Mouse (Mus musculus) activated CD4-positive, CD25-positive, alpha-beta regulatory T cell, adult 4 months (primary cell): Measurements from ENCODE around the gene Hist4h4. TPM values are rescaled to one million over a fixed set of nuclear protein-coding genes. Genes with fewer than 3 reads are reported as not detected.
A peak's percentile ranks its signal among the peaks of the same experiment; 100 is the strongest.

Experiments
- ATAC-seq: one replicate; pipeline ENCODE4 v1.8.0; 2017
- polyA plus RNA-seq, 2 experiments: library from polyadenylated mRNA; unstranded; fragments of 100-300 nt; shearing (Covaris generic); gene quantifications; one replicate each; pipeline ENCODE4 v1.2.1; 2017

The Hist4h4 gene
- 1 to 10 TPM in 1 of 2 experiments, under 1 TPM in 1; 0.96 to 1.2 TPM for polyA plus RNA-seq

DNA sequence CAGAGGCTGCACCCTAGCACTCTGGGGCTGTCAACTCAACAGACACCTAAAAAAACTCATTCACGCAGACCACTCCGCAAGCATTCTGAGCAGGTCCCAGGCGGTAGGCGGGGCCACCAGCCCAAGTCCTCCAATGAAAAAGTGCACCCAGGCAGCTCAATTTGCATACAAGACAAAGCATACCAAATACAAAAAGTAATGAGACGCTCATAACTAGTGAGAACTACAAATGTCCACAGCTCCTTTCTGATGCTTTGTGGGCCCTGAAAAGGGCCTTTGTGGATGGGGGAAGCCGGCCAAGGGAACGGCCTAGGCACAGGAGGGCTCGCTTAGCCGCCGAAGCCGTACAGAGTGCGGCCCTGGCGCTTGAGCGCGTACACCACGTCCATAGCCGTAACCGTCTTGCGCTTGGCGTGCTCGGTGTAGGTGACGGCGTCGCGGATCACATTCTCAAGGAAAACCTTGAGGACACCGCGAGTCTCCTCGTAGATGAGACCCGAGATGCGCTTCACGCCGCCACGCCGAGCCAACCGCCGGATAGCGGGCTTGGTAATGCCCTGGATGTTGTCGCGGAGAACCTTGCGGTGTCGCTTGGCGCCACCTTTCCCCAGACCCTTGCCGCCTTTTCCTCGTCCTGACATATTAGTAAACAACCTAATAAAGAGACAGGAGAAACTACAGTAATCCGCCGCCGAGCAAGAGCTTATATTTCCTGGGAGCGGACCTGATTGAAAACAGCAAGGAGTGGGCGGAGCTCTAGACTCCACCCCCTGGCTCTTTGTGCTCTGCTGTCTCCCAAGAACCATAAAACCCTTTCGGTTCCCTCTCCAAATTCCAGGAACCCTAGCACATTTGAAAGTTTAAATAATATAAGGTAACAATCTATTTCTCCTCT, at the start of gene Hist4h4:
Gene Hist4h4, minus strand, starts transcription at position 677 of the 895 bp plus-strand sequence.
- ATAC-seq: peak; percentile 61

DNA sequence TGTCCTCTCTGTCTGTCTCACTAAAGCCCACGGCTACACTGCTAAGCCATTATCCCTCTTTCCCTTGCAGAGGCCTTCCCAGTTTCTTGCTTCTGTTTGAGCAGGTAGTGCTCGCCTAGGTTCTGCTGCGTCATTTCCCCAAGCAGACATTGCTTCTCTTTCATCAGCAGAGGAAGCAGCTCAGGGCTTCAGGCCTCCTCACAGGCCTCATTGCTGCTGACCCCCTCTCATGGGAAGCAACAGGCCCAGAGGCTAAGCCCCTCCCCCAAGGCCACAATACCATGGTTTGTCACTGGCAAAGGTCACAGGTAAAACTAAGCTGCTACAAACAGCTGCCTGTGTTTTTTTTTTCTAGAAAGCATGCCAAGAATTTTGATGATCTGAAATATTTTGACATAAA, 48.5 kb upstream of the Hist4h4 start:
- ATAC-seq: no peak

DNA sequence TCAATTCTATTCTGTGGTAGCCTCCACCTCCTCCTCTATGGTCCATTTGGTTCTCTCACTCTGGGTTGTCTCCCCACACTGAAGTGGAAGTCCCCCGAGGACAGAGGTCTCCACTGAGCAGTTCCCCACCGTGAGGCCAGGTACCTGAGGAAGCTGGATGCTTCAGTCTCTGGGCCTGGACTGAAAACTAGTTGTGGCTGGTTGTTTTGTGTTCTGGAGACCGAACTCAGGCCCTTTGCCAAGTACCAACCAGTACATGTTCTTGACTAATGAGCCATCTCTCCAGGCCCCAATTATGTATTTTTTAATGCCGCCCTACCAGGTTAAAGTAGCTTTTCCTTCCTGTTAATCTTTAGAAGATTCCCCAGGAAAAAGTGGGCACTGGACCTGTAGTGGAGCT, 48.1 kb upstream of the Hist4h4 start:
- ATAC-seq: no peak

DNA sequence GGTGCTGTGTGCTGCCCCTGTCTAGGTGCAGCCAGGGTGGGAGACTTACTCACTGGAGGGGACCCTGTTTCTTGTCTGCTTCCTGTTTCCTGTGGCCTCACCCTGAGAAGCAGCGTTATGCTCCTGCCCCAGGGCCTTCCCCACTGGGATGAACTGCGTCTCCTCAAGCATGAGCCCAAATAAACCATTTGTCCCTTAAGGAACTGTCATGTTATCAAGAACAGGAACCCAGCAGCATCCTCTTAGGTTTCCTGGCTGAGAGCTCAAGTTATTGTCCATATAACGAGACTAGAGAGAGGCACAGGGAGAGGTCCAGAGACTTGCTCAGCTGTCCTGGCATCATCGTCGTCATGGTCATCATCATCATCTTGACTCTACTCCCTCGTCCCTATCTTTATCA, 46.1 kb upstream of the Hist4h4 start:
- no peak for ATAC-seq

DNA sequence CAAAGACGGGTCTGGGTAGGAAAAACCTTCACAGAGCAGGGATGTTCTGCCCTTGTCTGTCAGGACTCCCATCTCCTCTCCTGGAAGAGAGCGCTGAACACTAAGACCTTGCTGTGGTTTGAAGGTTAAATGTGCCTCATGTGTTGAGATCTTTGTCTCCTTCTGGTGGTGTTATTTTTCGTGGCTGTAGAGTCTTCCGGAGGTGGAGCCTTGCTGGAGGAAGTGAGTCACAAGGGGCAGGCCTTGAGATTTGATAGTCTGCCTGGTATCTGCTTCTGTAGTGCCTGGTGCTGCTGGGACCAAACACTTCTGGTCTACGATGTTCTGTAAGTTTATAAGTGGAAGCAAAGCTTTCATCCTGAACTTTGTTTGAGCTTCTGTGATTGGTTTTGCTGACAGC, 44.8 kb upstream of the Hist4h4 start:
- ATAC-seq: peak; percentile 48

DNA sequence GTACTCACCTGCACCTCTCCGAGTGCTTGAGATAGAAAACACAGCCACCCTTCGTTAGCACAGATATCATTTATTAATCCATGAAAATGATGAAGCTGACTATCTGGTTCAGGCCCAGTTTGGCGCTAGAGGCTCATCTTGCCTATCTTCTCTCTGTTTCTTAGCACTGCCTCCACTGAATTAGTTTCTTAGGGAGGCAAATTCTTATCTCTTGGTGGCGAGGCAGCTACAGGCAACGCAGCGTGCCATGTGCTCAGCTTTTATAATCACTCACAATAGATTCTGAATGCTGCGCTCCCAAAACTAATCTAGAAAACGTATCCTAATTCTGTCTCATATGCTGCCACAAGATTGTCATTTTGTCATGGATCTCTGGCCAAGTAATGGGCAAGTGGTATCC, 44.2 kb upstream of the Hist4h4 start:
- ATAC-seq: no peak

DNA sequence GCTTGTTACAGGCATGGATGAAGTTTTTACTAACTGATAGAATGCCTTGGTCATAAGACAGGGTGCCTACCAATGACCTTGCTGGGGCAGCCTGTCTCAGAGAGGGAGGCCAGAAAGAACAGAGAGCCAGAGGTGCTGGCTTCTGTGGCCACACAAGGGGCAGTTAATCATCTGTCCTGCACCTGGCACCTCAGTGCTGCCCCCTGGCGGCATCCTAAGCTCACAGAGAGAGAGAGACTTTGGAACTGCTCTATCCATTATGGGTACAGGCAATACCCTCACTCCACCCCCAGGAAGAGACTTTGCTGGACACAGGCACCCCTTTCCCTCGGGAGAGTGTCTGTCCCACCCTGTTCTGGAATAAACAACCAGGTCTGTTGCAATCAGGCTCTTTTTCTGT, 43.6 kb upstream of the Hist4h4 start:
- ATAC-seq: peak; percentile 46

DNA sequence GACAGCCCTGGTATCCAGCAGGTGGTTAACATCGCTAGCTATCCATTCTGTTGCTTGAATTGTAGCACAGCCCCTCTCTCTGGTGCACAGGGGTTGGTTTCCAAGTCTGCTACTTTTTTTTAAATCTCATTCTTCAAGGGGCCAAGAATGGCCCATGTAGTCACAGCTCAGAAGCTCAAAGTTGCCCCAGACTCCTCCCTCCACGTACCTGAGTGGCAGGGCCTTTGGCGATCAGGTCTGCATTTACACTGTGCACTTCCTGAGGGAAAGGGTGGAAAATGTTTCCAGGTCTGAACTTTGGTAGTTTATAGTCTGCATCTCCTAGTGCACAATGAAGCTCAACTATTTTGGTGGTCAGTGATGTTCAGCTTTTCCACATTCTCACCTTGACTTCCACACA, 43.1 kb upstream of the Hist4h4 start:
- ATAC-seq: no peak

DNA sequence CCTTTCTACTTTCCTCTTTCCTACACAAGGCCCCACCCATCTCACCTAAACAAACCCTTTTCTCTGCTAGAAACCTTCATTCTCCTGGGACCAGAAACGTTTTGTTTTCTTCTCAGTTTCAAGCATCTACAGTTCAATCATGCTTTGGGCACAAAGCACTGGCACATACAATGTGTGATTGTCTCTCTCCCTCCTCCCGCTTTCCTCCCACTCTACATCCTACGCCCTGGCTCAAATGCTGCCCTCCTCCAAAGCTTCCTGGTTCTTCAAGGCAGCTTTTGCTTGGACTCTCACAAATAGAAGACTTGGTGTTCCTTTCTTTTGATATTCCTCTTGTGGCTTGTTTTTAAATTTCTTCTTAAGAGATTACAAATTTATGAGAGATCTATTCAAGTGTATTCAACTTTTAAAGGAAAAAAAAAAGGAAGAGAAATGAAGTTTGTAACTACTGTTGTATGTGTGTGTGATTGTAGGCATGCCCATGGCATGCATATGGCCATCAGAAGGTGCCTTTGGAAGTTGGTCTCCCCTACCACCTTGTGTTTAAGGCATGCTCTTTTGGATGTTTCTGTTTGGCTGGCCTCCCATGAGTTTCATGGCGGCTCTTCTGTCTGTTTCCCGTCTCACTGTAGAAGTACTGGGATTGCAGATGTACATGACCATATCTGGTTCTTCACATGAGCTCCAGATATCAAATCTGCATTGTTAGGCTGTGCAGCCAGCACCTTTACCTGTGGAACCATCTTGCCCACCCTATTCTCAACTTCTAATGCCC, 41.7 kb upstream of the Hist4h4 start:
- ATAC-seq: no peak

DNA sequence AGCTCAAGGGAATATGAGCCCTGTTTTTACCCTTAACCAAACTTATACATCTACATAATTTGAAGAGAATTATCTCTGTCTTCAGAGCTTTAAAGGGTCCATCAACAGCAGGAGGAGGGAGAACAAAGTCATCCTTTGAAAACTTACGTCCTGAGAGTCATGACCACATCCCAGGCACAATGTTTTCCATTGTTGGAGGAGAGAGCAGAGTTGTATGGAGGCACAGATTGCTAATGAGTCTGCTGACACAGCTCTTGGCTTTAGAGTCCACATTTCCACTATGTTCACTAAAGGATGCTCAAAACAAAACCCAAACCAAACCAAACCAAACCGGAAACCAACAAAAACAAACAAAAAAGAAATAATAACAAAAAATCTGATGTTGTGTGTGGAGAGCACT, 40.7 kb upstream of the Hist4h4 start:
- ATAC-seq: no peak

DNA sequence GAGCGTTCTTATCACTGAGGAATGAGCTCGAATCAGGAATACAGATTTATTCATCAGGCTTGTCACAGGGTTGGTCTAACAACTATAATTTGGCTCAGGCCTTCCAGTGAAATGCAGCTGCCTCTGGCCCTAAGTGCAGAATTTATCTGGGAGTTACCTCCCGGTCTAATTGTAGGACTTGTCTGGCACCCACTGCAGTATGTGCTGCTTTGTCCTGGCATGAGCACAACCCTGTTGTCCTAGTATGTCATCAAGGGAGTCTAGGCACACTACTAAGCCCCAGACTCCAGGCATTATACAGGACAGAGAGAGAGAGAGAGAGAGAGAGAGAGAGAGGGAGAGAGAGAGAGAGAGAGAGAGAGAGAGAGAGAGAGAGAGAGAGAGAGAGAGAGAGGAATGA, 33.1 kb upstream of the Hist4h4 start:
- ATAC-seq: no peak

DNA sequence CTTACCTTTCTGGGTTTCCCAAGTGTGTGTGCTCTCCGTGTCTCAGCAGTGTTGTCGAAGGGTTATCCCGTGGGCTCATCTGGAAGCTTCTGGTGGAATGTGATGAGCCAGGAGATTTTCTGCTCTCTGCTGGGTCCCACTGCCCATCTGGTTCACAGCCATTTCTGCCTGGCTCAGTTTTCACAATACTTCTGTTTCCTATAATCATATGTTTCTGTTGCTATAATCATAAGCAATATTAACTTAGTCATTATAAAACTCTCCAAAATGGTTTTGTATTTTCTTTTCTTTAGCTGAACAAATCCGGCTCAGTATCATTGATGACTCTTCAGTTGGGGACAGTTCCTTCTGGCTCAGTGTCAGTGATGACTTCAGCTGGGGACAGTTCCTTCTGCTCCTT, 31.1 kb upstream of the Hist4h4 start, which contains the start of gene Smco3:
Gene Smco3, minus strand, starts transcription at position 101 of the 400 bp plus-strand sequence.
- peak; percentile 64 for ATAC-seq

DNA sequence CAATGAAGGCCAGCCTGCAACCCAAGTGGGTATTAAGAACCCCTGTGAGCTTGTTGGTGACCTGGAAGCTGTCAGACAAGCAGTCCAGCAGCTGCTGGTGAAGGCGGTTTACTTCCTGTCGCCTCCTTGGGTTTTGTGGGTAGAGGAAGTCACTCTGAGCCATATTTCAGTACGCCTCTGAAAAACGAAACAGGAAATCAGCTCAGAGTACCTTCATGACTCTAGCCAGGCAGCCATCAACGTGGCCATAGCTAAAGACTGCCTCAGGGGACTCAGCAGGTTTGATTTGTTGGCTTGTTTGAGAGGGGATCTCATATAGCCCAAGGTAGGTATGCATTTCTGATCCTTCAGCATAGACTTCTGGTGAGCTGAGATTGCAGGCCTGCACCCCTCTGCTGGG, 27.5 kb upstream of the Hist4h4 start:
- ATAC-seq: no peak

DNA sequence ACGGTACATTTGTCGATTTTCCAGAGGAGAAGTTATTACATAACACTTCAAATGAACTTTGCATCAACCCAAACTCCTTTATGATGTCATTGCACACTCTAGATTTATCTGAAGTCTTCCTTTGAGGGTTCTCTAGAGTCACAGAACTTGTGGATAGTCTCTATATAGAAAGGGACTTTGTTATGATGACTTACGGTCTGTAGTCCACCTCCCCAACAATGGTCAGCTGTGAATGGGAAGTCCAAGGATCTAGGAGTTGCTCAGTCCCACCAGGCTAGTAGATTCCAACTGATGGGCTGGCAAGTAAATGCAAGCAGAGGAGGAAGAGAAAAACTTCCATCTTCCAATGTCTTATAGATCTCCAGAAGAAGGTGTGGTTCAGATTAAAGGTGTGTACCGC, 24.5 kb upstream of the Hist4h4 start:
- ATAC-seq: no peak

DNA sequence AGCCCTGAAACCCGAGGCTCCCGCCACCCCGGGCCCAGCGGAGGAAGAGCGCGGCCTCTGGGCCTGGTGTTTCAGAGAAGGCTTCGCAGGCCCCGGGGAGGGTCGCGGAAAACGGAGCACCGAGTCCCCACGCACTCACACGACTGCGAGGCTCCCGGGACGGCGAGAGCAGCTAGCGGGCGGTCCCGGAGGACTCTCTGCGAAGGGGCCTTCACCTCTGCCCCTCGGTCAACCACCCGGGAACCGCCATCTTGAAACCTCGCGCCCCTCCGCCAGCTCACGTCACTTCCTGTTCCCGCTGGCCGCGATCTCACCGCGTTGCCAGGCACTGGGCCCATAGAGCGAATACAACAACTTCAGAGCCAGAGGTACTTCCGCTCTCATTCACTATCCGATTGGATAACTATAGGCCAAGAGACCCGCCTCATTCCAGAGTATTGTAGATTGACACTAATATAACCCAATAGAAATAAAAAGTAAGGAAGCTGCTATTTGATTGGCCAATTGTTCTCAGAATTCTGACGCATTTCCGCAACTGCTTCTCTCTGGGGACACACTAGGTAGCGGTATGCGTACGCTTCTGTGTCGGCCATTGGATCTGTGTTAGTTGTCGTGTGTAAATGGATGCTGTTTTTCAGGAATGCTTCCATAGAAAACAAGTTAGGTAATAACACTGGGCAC, 23.8 kb upstream of the Hist4h4 start, which contains the start of gene Wbp11:
Gene Wbp11, minus strand, starts transcription at position 353 of the 681 bp plus-strand sequence.
- ATAC-seq: peak; percentile 98

DNA sequence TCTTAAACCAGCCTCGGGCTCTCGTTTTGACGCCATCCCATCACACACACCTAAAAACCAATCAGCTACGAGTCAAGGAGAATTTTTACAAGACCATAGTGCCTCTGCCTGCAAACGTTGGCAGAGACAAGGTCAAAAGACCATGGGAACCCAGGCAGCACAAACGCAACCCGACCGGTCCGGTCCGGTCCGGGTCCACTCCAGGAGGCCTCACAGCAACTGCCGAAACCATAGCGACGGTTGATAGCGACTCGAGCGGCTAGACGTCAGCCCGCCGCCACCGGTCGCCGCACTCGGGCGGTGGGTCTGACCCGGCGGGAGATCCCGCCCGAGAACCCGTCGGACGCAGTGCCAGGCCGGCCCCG, 23.3 kb upstream of the Hist4h4 start, which contains the start of gene BC049715:
Gene BC049715, plus strand, starts transcription at position 111 of the 365 bp plus-strand sequence.
- no peak for ATAC-seq

DNA sequence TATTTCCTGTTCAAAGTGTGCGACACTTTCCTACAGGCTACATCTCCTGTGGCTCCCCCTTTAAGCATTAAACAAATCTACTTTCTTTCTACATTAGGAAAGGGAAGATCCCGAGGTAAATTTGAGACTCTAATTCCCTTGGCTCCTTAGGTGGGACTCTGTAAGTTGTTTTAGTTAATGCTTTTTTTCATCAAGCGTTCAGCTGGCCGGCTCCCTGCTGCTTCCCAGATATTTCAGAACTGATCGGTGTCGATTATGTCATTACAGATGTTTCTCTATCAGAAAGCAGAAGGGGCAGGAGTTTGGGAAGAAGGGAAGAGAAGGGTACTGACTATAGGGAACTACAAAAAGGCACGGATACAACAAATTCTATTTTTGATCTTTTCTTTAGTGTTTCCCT, 22.9 kb upstream of the Hist4h4 start:
- no peak for ATAC-seq

DNA sequence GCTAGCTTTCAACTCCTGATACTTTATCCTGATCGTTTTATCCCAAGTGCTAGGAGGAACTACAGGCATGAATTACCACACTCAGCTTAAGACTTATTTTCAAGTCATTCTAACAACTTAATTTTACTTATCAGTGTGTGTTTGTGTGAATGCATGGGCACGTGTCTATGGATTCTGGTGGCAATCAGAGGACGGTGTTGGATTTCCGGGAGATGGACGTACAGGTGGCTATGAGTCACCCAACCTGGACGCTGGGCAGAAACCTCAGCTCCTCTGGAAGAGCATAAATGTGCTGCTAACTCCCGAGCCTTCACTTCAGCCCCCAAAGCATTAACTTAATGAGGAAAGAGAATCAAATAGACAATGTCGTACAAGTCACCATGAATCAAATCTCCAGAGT, 20.8 kb upstream of the Hist4h4 start:
- no peak for ATAC-seq

DNA sequence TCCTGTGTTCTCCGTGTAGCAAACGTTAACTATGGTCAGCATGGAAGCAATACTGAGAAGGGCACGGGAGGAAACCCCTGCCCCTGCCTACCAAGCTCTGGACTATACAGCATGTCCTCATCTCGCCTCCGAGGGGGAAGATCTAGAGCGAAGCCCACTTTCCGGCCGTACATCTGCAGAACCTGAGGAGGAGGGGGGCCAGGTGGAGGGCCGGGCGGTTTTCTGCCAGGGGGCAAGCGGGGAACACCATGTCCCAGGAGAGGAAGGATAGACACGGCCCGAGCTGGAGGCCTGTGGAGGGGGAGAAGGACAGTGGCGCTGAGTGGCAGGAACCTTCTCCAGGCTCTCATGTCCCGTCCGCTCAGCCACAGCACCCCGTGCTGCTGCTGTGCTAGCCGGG, 16.9 kb upstream of the Hist4h4 start:
- no peak for ATAC-seq

DNA sequence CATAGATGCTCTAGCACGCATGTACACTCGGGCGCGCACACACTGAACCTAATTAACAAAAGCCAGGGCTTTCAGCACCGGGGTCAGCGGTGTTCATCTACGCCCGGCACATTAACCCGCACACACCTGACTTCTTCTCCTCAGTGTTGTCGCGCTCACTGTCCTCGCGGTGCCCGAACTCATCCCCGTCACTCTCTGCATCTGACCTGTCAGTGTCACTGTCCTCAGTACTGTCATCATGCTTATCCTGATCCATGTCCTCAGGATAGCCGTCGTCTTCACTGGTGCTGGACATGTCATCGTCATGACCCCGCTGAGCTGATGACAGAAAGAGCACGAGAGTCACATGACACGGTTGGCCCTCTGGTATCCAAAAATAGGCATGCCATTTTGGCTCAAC, 16.2 kb upstream of the Hist4h4 start:
- ATAC-seq: no peak

DNA sequence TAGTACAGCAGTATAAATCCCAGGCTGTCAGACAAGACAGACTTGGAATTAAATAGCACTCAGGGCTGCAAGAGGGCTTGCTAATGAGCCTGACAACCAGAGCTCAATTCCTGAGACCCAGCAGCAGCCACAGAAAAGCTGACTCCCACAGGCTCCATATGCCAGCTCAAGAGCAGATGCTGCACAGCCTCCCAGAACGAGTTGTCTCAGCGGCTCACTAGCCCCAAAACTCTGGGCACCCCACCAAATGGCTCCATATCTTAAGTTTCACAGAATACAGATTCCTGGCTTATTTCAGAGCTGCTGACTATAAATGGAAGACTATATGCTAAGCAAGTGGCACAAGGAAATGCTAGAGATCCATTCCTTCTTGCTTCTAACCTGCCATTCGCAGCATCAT, 13.3 kb upstream of the Hist4h4 start:
- no peak for ATAC-seq

DNA sequence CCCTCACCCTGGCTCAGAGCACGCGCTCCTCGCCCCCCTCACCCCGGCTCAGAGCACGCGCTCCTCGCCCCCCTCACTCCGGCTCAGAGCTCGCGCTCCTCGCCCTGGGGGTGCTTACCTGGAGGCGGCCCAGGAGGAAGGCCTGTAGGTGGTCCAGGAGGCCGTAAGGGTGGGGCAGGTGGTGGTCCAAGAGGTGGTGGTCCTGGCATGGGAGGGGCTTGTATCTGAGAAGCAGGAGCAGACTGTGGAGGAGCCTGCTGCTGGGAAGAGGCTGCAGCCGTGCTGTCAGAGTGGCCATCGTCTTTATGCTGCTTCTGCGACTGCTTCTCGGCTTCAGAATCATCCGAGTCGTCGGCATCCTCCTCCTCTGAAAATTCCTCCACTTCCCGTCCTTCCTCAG, 12.6 kb upstream of the Hist4h4 start:
- ATAC-seq: no peak

DNA sequence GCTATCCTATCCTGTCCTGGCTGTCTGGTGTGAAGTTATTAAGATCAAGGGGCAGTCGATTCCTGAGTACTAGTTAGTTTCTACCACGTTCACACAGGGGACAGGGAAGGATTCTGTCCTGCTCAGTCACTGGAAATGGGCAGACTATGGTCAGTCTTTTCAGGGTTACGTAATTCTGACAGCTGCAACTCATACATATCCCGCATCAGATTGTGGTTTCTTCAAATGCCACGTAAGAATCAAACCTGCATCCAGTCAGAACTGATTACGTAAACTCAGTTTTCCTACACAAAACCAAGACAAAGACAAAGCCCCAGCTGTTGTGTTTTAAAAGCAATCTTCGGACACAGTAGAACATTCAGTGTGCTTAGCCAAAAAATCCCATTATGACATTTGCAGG, 11.2 kb upstream of the Hist4h4 start:
- ATAC-seq: no peak
